Mouse (Mus musculus) left cerebral cortex, postnatal 25 days (tissue): Measurements from ENCODE around the gene Rras2. TPM values are rescaled to one million over a fixed set of nuclear protein-coding genes. Genes with fewer than 3 reads are reported as not detected.

Source experiments
- DNase-seq, 2 experiments: peaks; one replicate each; pipeline ENCODE4 v3.0.0; 2022; ENCODE audit warnings: low spot score in 2 of 2, mixed read lengths in 1 of 2
- intact Hi-C: fragments of 180-260 bp; cut with DNase I; formaldehyde crosslinking; loops from one replicate; pipeline ENCODE4 v1.15.1; 2025
- total RNA-seq, 2 experiments: library from RNA; stranded (reverse); gene quantifications; 2 replicates each; pipeline ENCODE4 v1.2.3; 2021

Gene Rras2
- total RNA-seq, 2 experiments from 2014 or later = 21.0 to 24.6 TPM

- intact Hi-C loops = no loop called here
- no peak for DNase-seq
These were observed 113.4 kb downstream of the Rras2 start for GRCm38 (mm10) chr7:114004171-114004570.

GRCm38 (mm10) chr7:113997675-113998354 is 119.8 kb downstream of the Rras2 start:
- no peak for DNase-seq
- intact Hi-C loops = no loop called here

Other genes with a start within 250 kb of the Rras2 start
- 10 to 100 TPM; 60.8 to 62.8 TPM for gene Copb1, start 136.9 kb upstream of the Rras2 start, total RNA-seq
- 100 to 1,000 TPM; 108 TPM for gene Psma1, start 158.3 kb upstream of the Rras2 start, total RNA-seq